Mouse (Mus musculus) embryonic facial prominence, embryonic 14.5 days (tissue): ENCODE results near the gene Mrpl47. TPM values are rescaled to one million over a fixed set of nuclear protein-coding genes. Genes with fewer than 3 reads are reported as not detected.

Experiments used
- ATAC-seq: fragments of 200-750 bp; cut with Nextera tagmentation; 2 replicates; pipeline ENCODE4 v1.8.0; 2017; ENCODE audit warnings: low read depth, moderate number of reproducible peaks, moderate TSS enrichment
- DNase-seq: peaks from one replicate; pipeline ENCODE4 v3.0.0-alpha.2; 2015; ENCODE audit warnings: low spot score
- H3K27ac ChIP-seq: fragments of 300-500 bp; sonication (generic); replicated peaks from 2 replicates; pipeline ENCODE4 v1.5.1; 2014; ENCODE audit warnings: low read depth, mild to moderate bottlenecking, low read length, moderate library complexity
- H3K27me3 ChIP-seq: fragments of 300-500 bp; sonication (generic); replicated peaks from 2 replicates; pipeline ENCODE4 v1.6.1; 2014; ENCODE audit warnings: low read length; ENCODE audit not compliant: control insufficient read depth, insufficient read depth
- H3K36me3 ChIP-seq: fragments of 300-500 bp; sonication (generic); 2 replicates; pipeline ENCODE4 v1.6.1; 2014; ENCODE audit warnings: low read length, mixed read lengths; ENCODE audit not compliant: control insufficient read depth, insufficient read depth
- H3K4me1 ChIP-seq: fragments of 300-500 bp; sonication (generic); 2 replicates; pipeline ENCODE4 v1.6.1; 2014; ENCODE audit warnings: antibody characterized with exemption, low read length; ENCODE audit not compliant: control insufficient read depth, insufficient read depth
- H3K4me2 ChIP-seq: fragments of 300-500 bp; sonication (generic); 2 replicates; pipeline ENCODE4 v1.6.1; 2014; ENCODE audit warnings: low read depth, mild to moderate bottlenecking, low read length, moderate library complexity, mixed read lengths
- H3K4me3 ChIP-seq: fragments of 300-500 bp; sonication (generic); 2 replicates; pipeline ENCODE4 v1.5.1; 2014; ENCODE audit warnings: low read depth, mild to moderate bottlenecking, low read length
- H3K9ac ChIP-seq: fragments of 300-500 bp; sonication (generic); 2 replicates; pipeline ENCODE4 v1.6.1; 2014; ENCODE audit warnings: low read depth, mild to moderate bottlenecking, low read length, moderate library complexity, mixed read lengths
- H3K9me3 ChIP-seq: fragments of 300-500 bp; sonication (generic); 2 replicates; pipeline ENCODE4 v1.6.1; 2016; ENCODE audit warnings: low read length; ENCODE audit not compliant: control insufficient read depth
- WGBS: fragments of 180-500 bp; shearing (Covaris S2); extraction: QIAGEN DNeasy Blood & Tissue Kit; methylation state at CpG from one replicate; pipeline ENCODE4 v1.1.7; 2014; 5-methylcytosine and 5-hydroxymethylcytosine counted together
- polyA plus RNA-seq: library from polyadenylated mRNA; unstranded; fragments of >200 nt; fragmentation: Nextera tagmentation; extraction: Ambion mirVana; gene quantifications from 2 replicates; pipeline ENCODE4 v1.2.1, GENCODE M21; 2014

Gene Mrpl47
- polyA plus RNA-seq, 1 experiment from 2014 or later: 34.0 TPM

- Histone ChIP-seq H3K27ac (no peak overlapping the region), H3K4me2 (no peak overlapping the region), H3K4me3 (no peak overlapping the region), H3K9me3 (no peaks in the 10 kb centered on the region), H3K4me1 (no peaks in the 10 kb centered on the region), H3K9ac (no peak overlapping the region), H3K36me3 (peaks cover 45% of the 10 kb centered on the region), H3K27me3 (no peaks in the 10 kb centered on the region)
- WGBS: 93% methylated on average over 6 of the region's 6 CpGs
- DNase-seq (no peak), ATAC-seq (no peak)
Observed at GRCm38 (mm10) chr3:32745001-32745400, 7.6 kb upstream of the Mrpl47 start.

- no peak overlapping the region for H3K27ac ChIP-seq
- H3K9me3 ChIP-seq: no peaks in the 10 kb centered on the region
- H3K4me2 ChIP-seq: no peak overlapping the region
- H3K4me1 ChIP-seq: peaks cover 9% of the 10 kb centered on the region; the same call in 1 of the 2 replicates
- peaks cover 30% of the 10 kb centered on the region for H3K36me3 ChIP-seq
- H3K27me3 ChIP-seq: no peaks in the 10 kb centered on the region
- no peak overlapping the region for H3K9ac ChIP-seq
- H3K4me3 ChIP-seq: no peak overlapping the region
- WGBS: 90% methylated on average over 2 of the region's 2 CpGs
- DNase-seq: no peak
- no peak for ATAC-seq
Observed at GRCm38 (mm10) chr3:32742276-32742780, 4.9 kb upstream of the Mrpl47 start.

GRCm38 (mm10) chr3:32738549-32738948 is 1.1 kb upstream of the Mrpl47 start:
- no peak for ATAC-seq
- H3K4me3 ChIP-seq: no peak overlapping the region
- H3K9ac ChIP-seq: no peak overlapping the region
- peaks cover 14% of the 10 kb centered on the region; the same call in 1 of the 2 replicates for H3K4me1 ChIP-seq
- H3K9me3 ChIP-seq: no peaks in the 10 kb centered on the region
- H3K4me2 ChIP-seq: no peak overlapping the region
- 90% methylated on average over 5 of the region's 5 CpGs for WGBS
- H3K36me3 ChIP-seq: peaks cover 23% of the 10 kb centered on the region
- H3K27me3 ChIP-seq: no peaks in the 10 kb centered on the region
- DNase-seq: no peak
- H3K27ac ChIP-seq: no peak overlapping the region

- H3K4me2 ChIP-seq: peak within 1 kb of the TSS; percentile 81
- no peaks in the 10 kb centered on the region for H3K27me3 ChIP-seq
- peak within 1 kb of the TSS; percentile 83 for H3K4me3 ChIP-seq
- H3K27ac ChIP-seq: peak within 1 kb of the TSS; percentile 76
- no peaks in the 10 kb centered on the region for H3K9me3 ChIP-seq
- WGBS: under 1% methylated on average over 61 of the region's 62 CpGs
- peaks cover 14% of the 10 kb centered on the region; the same call in 1 of the 2 replicates for H3K4me1 ChIP-seq
- H3K36me3 ChIP-seq: peaks cover 29% of the 10 kb centered on the region
- DNase-seq (peak; percentile 100), ATAC-seq (peak; percentile 99)
- peak within 1 kb of the TSS; percentile 85 for H3K9ac ChIP-seq
Observed at GRCm38 (mm10) chr3:32736244-32737171, 897 bp downstream of the Mrpl47 start, which contains the start of gene Ndufb5. Gene Ndufb5, plus strand, starts transcription at chr3:32736990.

- H3K4me2 ChIP-seq: no peak overlapping the region
- no peak overlapping the region for H3K9ac ChIP-seq
- DNase-seq: no peak
- peaks cover 96% of the 10 kb centered on the region for H3K36me3 ChIP-seq
- no peak for ATAC-seq
- H3K4me1 ChIP-seq: no peaks in the 10 kb centered on the region
- H3K4me3 ChIP-seq: no peak overlapping the region
- WGBS: 77% methylated on average over 4 of the region's 4 CpGs
- H3K9me3 ChIP-seq: no peaks in the 10 kb centered on the region
- H3K27ac ChIP-seq: no peak overlapping the region
- no peaks in the 10 kb centered on the region for H3K27me3 ChIP-seq
Observed at GRCm38 (mm10) chr3:32727861-32728260, 9.5 kb downstream of the Mrpl47 start.

- WGBS: 94% methylated on average over 5 of the region's 5 CpGs
- no peak overlapping the region for H3K9ac ChIP-seq
- no peak for DNase-seq
- peaks cover 96% of the 10 kb centered on the region for H3K36me3 ChIP-seq
- no peak overlapping the region for H3K4me3 ChIP-seq
- H3K9me3 ChIP-seq: no peaks in the 10 kb centered on the region
- H3K4me1 ChIP-seq: no peaks in the 10 kb centered on the region
- no peak overlapping the region for H3K27ac ChIP-seq
- H3K27me3 ChIP-seq: no peaks in the 10 kb centered on the region
- no peak overlapping the region for H3K4me2 ChIP-seq
- ATAC-seq: no peak
Observed at GRCm38 (mm10) chr3:32725951-32726350, 11.5 kb downstream of the Mrpl47 start.

- DNase-seq (no peak), ATAC-seq (no peak)
- Histone ChIP-seq H3K27ac (no peak overlapping the region), H3K4me1 (no peaks in the 10 kb centered on the region), H3K36me3 (peaks cover 95% of the 10 kb centered on the region), H3K9me3 (no peaks in the 10 kb centered on the region), H3K27me3 (no peaks in the 10 kb centered on the region), H3K4me2 (no peak overlapping the region), H3K9ac (no peak overlapping the region), H3K4me3 (no peak overlapping the region)
- 94% methylated on average over 7 of the region's 7 CpGs for WGBS
Observed at GRCm38 (mm10) chr3:32724191-32724590, 13.2 kb downstream of the Mrpl47 start.

GRCm38 (mm10) chr3:32718271-32718670 is 19.1 kb downstream of the Mrpl47 start:
- WGBS: 94% methylated on average over 5 of the region's 5 CpGs
- H3K4me3 ChIP-seq: no peak overlapping the region
- ATAC-seq: no peak
- no peak overlapping the region for H3K27ac ChIP-seq
- H3K4me1 ChIP-seq: no peaks in the 10 kb centered on the region
- no peaks in the 10 kb centered on the region for H3K27me3 ChIP-seq
- no peak overlapping the region for H3K4me2 ChIP-seq
- DNase-seq: no peak
- no peak overlapping the region for H3K9ac ChIP-seq
- peaks cover 96% of the 10 kb centered on the region for H3K36me3 ChIP-seq
- H3K9me3 ChIP-seq: no peaks in the 10 kb centered on the region
